Mouse (Mus musculus) WW6 (cell line): Measurements from ENCODE around the gene Rplp2.

Experiments used
- DNase-seq: peaks from one replicate; pipeline ENCODE4 v3.0.0-alpha.2; 2013; ENCODE audit warnings: low read depth, low spot score

The Rplp2 gene

DNA sequence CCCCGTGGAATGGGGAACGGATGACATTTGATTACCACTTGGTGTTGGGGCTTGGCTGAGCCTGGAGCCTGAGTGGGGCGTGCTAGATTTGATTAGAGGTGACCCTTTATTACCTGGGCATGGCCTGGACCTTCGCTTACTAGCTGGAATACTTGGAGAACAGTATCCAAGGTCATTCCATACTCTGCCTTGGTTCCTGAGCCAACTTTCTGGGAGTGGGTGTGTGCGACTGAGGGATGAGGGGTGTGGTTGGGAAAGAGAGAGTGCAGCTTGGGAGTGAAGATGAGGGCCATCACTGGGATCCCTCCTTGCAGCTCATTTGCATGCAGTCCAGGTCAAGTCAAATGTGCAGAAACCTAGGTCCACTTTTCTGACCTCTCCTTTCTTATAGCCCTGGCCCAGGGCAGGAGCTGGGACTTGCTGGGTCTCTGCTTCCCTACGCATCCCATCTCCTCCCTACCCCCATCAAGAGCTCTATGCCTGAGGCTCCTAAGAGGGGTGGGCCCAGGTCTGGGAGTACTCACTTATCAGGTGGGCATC, 36.0 kb downstream of the Rplp2 start:
- no peak for DNase-seq

DNA sequence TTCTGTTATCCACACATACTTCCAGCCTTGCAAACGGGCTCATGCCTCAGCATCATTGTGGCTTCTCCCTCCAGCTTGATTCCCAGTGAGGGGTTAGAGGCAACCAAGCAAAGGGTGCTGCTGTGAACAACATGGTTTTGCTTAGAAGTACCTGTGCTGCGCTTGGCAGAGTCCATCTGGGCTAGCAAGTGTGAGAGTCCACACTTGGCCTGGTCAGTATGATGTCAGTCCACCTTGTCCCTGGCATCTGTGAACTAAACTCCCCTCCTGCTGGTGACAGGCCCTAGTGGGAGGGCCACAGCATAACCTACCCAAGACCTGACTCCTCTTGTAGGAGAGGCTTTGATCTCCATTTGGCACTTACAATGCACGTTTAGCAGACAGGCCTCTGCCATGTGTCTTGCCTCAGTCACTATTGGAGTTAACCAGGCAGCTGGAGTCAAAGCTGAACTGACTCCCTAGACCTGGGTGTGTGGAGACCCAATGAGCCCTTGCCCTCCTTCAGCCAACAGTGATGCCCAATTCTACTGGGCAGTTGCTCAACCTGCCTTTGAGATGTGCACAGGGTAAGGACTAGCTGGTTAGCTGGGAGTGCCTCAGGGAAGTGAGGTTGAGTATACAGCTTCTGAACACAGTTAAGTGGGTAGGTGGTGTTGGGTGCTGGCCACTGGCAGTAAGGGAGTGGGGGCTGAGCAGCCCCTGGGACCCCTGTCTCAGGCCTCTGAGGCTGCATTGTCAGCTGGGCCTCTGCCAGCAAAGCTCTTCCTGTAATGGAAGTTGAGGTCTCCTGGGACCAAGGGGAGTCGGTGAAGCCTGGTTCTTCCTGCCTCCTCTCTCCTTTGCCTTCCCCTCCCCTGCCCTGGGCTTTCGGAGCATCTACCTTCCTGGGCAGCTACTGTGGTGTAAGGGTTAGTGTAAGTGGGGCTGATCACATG, 37.3 kb downstream of the Rplp2 start:
- no peak for DNase-seq

- DNase-seq: no peak
Measured at GRCm38 (mm10) chr7:141485186-141485585, 38.0 kb downstream of the Rplp2 start.

DNA sequence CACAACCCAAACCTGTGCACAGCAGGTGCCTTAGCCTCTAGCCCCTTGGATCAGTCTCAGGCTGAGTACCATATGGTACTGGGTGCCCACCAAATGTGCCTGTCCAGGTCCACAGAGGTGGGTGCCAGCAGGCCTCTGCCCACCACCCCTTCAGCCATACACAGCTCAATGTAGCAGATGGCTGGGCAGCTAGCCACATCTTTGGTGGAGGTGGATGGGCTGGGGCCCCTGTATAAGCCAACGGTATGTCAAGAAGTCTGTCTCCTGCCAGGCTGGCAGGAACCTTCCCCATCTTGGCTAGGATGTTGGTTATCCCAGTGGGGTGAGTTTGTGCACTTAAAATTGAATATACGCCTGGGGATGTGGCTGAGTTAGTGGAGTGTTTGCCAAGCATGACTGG, 38.4 kb downstream of the Rplp2 start:
- no peak for DNase-seq

- no peak for DNase-seq
Measured at GRCm38 (mm10) chr7:141486239-141486638, 39.1 kb downstream of the Rplp2 start.

GRCm38 (mm10) chr7:141487141-141487540, 40.0 kb downstream of the Rplp2 start:
- DNase-seq: no peak

DNA sequence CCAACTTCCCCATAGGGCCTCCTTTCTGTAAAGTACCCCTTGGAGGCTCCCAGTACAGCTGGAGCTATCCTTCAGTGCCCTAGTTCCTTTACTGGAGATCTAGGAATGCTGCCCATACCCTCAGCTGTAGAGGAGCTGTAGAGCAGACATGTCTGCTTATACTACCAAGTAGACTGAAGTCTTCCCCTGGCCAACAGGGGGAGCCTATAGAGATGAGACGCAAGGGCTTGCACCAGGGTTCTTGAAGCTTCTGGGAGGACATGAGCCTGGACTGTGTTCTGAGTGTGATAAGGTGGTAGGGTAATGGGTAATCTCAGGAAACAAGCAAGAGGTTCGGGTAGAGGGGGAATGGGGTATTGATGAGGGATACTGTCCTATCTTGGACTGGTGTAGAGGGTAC, 44.0 kb downstream of the Rplp2 start:
- DNase-seq: no peak

- DNase-seq: no peak
Measured at GRCm38 (mm10) chr7:141492738-141493137, 45.6 kb downstream of the Rplp2 start.

DNA sequence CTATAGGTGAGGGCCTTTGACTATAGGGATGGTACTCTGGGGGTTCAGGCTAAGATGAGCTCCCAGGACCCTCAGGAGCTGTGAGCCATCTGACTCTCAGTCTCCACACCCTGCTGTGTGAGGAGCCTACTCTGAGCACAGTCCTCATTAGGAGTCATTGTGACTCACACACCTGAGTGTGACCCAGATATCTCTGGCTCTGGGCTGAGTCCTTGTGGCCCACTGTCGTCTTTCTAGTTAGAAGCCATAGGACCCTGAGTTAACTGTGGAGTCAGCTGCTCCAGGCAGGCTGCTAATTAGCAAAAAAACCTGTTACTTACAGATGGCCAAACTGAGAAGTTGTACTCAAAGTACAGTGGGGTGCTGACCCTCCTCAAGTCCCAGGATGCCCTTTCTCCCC, 46.6 kb downstream of the Rplp2 start:
- DNase-seq: no peak

DNA sequence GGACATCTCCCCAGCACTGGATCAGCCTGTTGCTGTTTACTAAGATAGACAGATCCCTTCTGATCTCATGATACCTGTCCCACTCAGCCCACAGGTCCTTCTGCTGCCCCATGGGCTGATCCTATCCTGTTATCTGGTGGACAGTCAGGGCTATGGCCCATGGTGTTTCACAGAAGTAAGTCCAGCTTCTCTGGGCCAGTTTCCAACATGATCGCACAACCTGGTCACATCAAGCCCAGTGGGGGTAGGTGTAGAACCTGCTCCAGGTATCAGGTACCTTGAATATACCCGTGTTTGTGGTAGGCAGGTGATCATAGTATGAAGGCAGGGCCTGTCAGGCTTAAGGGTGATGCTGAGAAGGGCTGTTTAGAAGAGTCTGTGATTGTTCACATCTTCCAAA, 48.2 kb downstream of the Rplp2 start:
- DNase-seq: no peak

GRCm38 (mm10) chr7:141495940-141496339, 48.8 kb downstream of the Rplp2 start:
- no peak for DNase-seq

GRCm38 (mm10) chr7:141497600-141497999, 50.4 kb downstream of the Rplp2 start:
- DNase-seq: no peak
